Mouse (Mus musculus) liver, embryonic 14.5 days (tissue): ENCODE measurements around the gene Slc16a11.

Source experiments
- CTCF ChIP-seq: IDR thresholded peaks from 2 replicates; pipeline ENCODE4 v1.5.1; 2016; ENCODE audit warnings: antibody characterized with exemption, low read depth, control low read depth
- EP300 ChIP-seq: IDR thresholded peaks from 2 replicates; pipeline ENCODE4 v1.6.1; 2016; ENCODE audit warnings: antibody characterized with exemption, low read depth

- no peak for TF ChIP-seq EP300
- no peak for TF ChIP-seq CTCF
Observed at GRCm38 (mm10) chr11:70233016-70233415, 20.5 kb downstream of the Slc16a11 start.
